Mouse (Mus musculus) C2C12 (cell line): ENCODE results near the gene Casp8ap2.

Source experiments
- CEBPB ChIP-seq: IDR thresholded peaks from one replicate; pipeline ENCODE4 v1.6.1; 2011; ENCODE audit warnings: low read depth, mild to moderate bottlenecking, control low read depth, moderate library complexity
- CTCF ChIP-seq: IDR thresholded peaks from one replicate; pipeline ENCODE4 v1.5.1; 2011; ENCODE audit not compliant: control insufficient read depth, insufficient read depth, insufficient read length
- MAX ChIP-seq: IDR thresholded peaks from one replicate; pipeline ENCODE4 v1.6.1; 2011; ENCODE audit warnings: mild to moderate bottlenecking, control low read depth
- MYOD1 ChIP-seq: IDR thresholded peaks from one replicate; pipeline ENCODE4 v1.6.1; 2011; ENCODE audit warnings: low read depth; ENCODE audit not compliant: control insufficient read depth, insufficient read length
- MYOG ChIP-seq: IDR thresholded peaks from one replicate; pipeline ENCODE4 v1.6.1; 2011; ENCODE audit not compliant: control insufficient read depth, insufficient read length; ENCODE audit errors: extremely low read depth
- USF1 ChIP-seq: IDR thresholded peaks from one replicate; pipeline ENCODE4 v1.6.1; 2011; ENCODE audit warnings: low read depth, mild to moderate bottlenecking, control low read depth, moderate library complexity

- TF ChIP-seq CTCF: no peak
- no peak for TF ChIP-seq MYOD1
- no peak for TF ChIP-seq CEBPB
- no peak for TF ChIP-seq MAX
- TF ChIP-seq USF1: no peak
- no peak for TF ChIP-seq MYOG
Measured at GRCm38 (mm10) chr4:32677471-32677870, 62.2 kb downstream of the Casp8ap2 start.
